Mouse (Mus musculus) spleen, postnatal 14 days (tissue): ENCODE measurements around the gene Rpl36a.

ENCODE experiments used
- DNase-seq, 2 experiments: peaks; one replicate each; pipeline ENCODE4 v3.0.0; 2021 to 2022; ENCODE audit warnings: low spot score in 2 of 2

Gene Rpl36a

GRCm38 (mm10) chrX:134599922-134600565, 14.6 kb downstream of the Rpl36a start:
- no peak for DNase-seq

GRCm38 (mm10) chrX:134600659-134601379, 15.4 kb downstream of the Rpl36a start, which contains the start of the genes Gla and Hnrnph2:
Gene Gla (minus strand): TSS chrX:134601125.
Gene Hnrnph2 (plus strand): TSS chrX:134601179.
- DNase-seq: peak; percentile 62 to 78

GRCm38 (mm10) chrX:134601380-134602120, 16.1 kb downstream of the Rpl36a start:
- no peak for DNase-seq

GRCm38 (mm10) chrX:134609472-134609871, 24.0 kb downstream of the Rpl36a start:
- DNase-seq: no peak

GRCm38 (mm10) chrX:134610984-134611383, 25.5 kb downstream of the Rpl36a start:
- no peak for DNase-seq

GRCm38 (mm10) chrX:134612285-134612959, 27.0 kb downstream of the Rpl36a start:
- DNase-seq: peak; percentile 5 to 6

GRCm38 (mm10) chrX:134614306-134614705, 28.9 kb downstream of the Rpl36a start:
- DNase-seq: peak; percentile 9 to 33

GRCm38 (mm10) chrX:134619695-134620094, 34.2 kb downstream of the Rpl36a start:
- no peak for DNase-seq

GRCm38 (mm10) chrX:134620254-134620865, 34.9 kb downstream of the Rpl36a start:
- no peak for DNase-seq

GRCm38 (mm10) chrX:134621685-134622084, 36.2 kb downstream of the Rpl36a start:
- DNase-seq: no peak

GRCm38 (mm10) chrX:134623350-134623749, 37.9 kb downstream of the Rpl36a start:
- DNase-seq: no peak

- DNase-seq: no peak
These were observed 42.7 kb downstream of the Rpl36a start for GRCm38 (mm10) chrX:134628200-134628599.

GRCm38 (mm10) chrX:134632710-134633109, 47.3 kb downstream of the Rpl36a start:
- DNase-seq: no peak

GRCm38 (mm10) chrX:134635111-134635510, 49.7 kb downstream of the Rpl36a start:
- no peak for DNase-seq

GRCm38 (mm10) chrX:134635860-134636259, 50.4 kb downstream of the Rpl36a start:
- no peak for DNase-seq
